Mouse (Mus musculus): Measurements from ENCODE around the gene Pfn1.

Gene Pfn1

DNA sequence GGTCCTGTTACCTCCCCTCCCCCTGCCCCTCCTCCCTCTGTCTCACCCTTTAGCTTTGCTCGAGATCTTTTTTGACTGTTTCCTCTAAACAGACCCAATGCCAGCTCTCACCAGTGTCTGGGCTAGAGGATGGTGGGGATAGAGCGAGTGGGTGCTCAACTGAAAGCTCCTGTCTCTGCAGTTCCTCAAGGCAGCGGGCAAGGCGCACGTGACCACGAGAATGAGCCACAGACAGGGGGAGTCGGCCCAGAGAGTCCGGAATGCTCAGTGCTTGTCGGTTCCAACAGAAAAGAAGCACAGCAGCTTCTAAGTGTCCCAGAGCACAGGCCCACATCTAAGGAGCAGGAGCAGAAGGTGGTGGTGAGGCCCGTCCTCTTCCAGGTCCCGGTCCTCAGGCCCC, 20.1 kb upstream of the Pfn1 start:
- no peak for DNase-seq (ENCODE audit: low spot score)

DNA sequence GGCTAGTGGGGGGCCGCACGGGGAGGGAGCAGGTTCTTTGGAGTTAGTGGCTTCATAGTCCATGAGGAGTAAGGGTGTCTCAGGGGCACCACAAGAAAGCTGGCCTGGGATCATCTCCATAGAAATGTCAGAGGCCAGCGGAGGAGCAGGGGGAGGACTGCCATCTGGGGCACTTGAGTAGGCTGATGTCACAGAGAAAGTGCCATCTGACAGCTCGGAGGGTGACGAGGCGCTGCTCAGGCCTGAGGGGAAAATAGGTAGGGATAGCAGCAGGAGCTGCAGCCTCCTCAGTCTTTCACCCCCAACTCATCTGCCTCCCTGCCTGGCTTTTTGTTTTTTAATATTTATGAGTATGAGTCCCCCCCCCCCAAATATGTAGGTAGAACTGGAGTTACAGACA, 19.6 kb upstream of the Pfn1 start:
- no peak for DNase-seq (ENCODE audit: low spot score)

DNA sequence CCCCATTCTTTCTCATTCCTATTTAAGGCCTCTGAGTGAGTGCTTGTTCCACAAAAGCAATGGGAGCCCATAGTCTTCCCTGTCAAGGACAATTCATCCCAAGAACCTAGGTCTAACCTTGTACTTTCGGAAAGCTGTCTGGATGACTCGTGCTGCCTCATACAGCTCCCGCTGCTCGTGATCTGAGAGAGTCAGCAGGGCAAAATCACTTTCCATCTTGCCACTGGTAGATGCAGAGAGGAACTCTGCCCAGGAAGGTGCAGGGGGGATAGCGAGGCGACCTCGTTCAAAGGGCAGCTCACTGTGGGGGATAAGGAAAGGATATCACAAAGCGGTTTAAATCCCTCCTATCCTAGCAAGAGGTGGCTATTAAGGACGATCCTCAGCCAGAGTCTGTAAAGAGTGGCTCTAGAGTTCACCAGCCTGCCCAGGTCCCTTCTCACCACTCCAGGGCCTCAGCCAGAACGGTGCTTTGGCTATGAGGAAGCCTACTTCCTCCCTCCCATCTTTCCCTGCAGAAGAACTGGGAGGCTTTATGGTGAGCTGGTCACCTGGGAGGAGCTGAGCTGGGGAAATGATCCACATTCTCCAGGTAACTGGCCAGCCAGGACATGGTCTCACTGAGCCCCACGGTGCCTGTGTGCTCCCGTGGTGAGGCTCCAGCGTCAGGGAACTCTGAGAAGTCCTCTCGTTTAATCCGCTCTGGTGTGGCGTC, 17.0 kb upstream of the Pfn1 start:
- no peak for DNase-seq (ENCODE audit: low spot score)

DNA sequence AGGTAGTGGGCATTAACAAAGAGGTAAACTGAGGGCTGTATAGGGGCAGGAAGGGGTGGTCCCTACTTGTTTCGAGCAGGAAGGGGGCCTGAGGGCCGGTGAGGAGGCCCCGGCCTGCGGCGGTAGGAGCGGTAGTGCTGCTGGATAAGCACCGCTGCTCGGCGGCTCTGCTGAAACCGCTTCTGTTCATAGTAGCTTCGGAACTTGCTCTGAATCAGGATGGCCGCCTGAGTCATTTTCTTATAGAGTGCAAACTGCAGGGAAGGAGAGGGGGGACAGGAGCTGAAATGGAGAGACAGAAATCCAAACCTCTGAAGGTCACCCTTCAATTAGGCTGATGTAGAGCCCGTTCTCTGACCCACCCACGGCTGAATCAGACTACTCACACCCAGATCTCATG, 16.0 kb upstream of the Pfn1 start:
- no peak for DNase-seq (ENCODE audit: low spot score)

DNA sequence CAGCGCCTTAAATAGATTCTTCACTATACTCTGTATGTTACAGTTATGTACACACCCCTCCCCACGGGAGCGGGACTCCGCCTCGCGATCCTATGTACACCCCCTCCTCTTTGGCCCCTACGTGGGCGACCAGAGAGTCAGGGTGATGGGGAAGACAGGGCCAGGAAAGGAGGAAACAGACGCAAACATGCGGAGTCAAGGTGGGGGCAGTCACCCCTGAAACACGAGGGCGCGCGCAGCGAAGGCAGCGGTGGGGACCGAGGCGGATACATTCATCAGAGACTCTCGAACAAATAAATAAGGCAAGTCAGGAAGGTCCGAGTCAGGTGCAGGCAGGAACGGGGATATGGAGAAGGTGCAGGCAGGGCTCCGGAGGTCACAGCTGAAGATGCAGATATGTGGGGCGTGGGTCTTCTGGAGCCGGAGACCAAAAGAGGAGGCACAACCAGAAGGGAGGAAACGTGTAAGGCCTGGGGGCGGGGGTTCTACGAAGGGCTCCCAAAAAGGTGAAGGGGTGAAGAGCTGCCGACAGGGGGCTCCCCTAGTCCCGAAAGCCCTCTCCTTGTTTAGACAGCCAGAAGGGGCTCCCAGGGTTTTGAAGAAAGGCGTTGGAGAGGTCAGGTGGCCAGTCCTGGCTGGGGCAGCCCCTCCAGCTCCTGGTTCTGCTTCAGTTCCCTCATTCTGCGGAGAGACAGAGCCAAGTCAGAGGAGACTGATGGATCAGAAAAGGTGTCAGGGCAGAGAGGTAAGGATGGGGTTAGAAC, 15.3 kb upstream of the Pfn1 start:
- peak; percentile 82 for DNase-seq (ENCODE audit: low spot score)

DNA sequence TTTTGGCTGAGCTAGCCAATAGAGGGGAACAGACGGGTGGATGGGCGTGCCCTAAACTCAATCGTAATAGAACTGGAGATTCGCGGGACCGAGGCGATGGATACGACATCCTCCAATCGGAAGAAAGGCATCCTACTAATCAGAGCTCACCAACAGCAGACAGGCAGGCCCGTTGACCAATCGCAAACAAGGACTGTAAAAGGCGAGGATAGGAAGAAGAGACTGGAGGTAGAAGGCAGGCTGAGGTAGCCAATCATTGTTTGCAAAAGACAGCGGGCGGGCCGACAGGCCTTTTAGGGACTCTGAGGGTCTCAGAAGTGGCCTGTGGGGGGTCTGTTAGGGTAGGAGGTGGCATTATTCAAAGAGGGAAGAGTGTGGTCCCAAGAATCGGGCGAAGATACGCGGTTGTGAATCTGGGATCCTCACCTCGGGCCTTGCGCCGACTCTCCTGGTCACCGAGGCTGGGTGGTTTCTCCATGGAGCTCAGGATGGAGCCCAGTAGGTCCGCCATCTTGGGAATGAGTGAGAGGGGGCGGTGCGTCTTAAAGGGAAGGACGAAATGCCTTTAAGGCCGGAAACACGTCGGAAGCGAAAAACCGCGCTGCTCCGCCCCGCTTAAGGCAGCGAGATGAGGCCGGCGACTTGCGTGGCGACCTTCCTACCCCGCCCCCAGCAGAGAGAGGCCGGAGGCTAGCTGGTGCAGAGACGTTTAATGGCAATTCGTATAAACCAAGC, 14.5 kb upstream of the Pfn1 start, which contains the start of gene Spag7:
Gene Spag7 (minus strand): TSS at position 646 of the 735 bp plus-strand sequence.
- peak; percentile 99 for DNase-seq (ENCODE audit: low spot score)

DNA sequence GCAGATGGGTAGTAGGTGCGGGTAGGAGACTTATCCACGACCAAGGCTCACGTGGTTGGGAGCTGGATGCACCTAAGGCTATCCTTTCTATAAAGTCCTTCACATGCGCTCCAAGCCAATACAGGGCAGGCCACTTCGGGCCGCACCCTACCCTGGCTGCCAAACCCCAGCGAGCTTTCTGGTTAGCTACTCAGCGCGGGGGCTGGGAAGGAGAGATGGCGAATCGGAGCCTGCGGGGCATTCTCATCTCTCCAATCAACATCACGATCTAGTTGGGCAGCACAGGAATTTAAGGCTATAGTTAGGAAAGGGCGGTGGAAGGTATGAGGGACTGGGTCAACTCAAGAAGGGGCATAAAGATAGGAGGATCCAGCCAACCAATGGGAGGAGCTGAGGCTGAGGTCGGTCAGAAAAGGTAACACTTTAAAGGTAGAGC, 13.9 kb upstream of the Pfn1 start:
- no peak for DNase-seq (ENCODE audit: low spot score)

DNA sequence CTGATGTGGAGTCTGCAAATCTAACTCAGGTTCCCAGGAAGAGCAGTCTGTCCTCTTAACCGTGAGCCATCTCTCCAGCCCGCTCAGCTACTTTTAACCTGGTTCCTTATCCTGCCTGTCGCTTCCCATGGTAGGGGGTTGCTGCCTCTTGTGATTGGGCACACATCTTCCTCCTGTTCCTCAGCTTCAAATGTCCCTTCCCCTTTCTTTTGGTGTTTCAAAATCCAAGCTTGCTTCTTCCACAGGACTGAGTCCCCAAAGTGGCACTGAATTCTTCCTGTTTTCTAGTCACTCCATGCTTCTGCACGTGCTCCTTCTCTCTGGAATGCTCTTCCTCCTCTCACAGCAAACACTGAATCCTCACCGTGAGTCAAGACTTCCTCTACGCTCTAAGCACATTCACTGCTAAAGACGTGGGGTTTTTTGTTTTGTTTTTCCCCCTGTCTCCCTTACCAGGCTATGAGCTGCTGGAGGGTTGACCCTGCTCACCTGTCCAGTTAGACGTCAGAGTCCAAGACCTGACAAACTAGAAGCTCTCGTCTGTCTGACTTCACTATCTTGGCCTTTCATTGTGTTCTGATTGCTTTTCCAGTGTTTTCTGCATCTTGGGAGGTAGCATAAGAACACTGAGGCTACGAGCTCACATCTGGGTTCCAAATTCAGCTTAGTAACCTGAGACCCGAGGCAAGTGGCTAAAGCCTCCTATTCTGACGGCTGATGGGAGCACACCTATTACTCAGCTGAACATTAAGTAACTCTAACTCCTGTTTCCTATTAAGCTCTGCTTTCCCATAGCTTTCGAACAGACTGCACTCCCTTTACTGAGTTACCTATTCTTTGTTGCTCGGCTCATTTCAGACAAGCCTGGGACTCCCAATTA, 13.1 kb upstream of the Pfn1 start:
- no peak for DNase-seq (ENCODE audit: low spot score)

DNA sequence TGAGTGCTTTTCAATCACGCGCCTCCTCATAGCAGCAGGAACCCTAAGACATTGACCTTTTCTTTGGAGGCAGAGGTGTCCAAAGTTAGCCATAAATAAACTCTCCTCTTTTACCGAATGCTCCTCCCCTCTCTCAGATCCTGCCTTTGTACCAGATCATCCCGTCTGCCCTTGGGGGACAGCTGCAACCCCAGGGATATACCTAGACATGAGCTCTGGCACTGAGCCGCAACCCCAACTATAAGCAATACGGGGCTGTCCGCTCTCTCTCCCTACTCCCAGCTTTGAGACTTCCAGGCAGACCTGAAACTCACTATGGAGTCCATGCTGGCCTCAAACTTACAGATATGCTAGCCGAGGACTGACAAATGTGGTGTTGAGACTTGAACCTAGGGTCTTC, 12.2 kb upstream of the Pfn1 start:
- no peak for DNase-seq (ENCODE audit: low spot score)

DNA sequence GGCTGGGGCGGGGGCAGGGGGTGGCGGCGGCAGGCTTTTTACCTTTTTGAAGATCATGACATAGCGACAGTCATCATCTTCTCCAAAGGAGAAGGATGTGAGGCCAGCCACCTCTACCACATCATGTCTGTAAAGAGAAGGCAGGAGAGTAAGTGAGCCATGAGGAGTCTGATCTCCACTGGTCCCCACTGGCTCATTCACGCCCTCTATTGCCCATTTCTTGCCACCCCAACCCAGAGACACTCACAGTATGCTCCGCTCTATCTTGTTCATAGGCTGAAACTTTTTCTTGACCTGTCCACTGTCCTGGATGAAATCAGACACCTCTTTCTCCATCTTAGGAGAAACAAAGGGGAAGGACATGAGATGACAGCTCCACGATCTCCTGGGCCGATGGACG, 10.3 kb upstream of the Pfn1 start:
- DNase-seq (ENCODE audit: low spot score): no peak

DNA sequence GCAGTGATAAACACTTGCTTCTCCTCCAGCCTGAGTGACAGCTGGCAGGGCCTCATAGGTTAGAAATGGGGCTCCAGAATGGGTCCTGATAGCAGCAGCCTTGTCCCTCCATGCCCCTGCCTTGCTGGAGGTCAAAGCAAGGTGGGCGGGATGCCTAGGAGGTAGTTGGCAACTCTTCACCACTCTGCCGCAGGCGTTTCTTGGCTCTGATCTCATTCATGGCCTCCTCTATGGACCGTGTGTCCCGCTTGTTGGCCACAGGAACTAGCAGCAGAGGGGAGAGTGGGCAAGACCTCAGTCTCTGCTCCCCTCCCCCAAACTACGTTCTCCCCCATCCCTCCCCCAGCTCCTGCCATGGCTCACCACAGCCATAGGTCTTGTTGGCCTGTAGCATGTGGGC, 9.5 kb upstream of the Pfn1 start:
- DNase-seq (ENCODE audit: low spot score): no peak

DNA sequence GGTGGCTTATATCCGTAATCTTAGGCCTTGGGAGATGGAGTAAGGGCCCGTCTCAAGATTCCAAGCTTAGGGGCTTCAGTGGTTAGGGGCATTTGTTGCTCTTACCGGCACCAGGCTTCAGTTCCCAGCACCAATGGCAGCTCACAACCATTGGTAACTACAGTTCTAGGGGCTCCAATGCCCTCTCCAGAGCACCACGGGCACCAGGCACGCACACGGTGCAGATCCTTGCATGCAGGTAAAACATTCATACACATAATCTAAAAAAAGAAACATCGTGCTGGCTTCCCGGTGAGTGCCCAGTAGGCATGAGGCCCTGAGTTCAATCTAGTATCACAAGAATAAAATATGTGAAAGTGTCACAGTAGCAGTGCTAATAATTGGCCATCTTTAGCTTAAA, 8.7 kb upstream of the Pfn1 start:
- DNase-seq (ENCODE audit: low spot score): no peak

DNA sequence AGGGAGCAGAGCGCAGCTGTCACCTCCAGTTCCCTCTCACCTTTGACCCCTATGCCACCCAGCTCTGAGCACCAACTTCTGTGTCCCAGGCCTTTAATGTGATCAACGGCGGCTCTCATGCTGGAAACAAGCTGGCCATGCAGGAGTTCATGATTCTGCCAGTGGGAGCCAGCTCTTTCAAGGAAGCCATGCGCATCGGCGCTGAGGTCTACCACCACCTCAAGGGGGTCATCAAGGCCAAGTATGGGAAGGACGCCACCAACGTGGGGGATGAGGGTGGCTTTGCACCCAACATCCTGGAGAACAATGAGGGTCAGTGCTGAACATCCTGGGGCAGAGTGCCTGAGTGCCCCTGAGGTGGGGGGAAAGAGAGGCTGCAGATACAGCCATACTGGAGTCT, 6.1 kb upstream of the Pfn1 start:
- DNase-seq (ENCODE audit: low spot score): no peak

DNA sequence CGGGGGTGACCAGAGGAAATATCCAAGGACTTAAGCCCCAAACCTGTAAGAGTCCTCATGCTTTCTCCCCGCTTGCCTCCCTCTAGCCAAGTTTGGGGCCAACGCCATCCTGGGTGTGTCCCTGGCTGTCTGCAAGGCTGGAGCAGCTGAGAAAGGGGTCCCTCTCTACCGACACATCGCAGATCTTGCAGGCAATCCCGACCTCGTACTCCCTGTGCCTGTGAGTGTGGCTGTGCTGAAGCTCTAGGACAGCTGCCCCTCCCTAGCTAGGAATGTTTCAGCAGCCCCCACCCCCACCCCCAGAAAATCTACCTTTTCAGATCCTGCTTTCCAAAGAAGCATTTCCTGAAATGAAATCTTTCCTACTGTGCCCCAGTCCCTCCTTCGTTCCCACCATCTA, 4.5 kb upstream of the Pfn1 start:
- DNase-seq (ENCODE audit: low spot score): no peak

DNA sequence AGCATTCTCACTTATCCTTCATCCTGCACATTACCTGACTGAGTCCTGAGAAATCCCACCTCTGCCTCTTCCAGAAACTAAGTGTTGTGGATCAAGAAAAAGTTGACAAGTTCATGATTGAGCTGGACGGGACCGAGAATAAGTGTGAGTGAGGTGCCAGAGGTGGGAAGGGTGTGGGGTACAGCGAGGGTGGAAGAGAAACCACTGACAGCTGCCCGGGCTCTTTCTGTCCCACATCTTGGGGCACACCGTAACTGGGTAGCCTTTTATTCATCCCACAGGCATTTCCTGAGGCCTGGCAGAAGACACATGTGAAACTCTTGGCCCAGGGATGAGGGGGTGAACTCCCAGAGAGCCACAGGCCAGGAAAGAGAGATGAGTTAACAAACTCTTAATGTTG, 4.1 kb upstream of the Pfn1 start:
- DNase-seq (ENCODE audit: low spot score): no peak

DNA sequence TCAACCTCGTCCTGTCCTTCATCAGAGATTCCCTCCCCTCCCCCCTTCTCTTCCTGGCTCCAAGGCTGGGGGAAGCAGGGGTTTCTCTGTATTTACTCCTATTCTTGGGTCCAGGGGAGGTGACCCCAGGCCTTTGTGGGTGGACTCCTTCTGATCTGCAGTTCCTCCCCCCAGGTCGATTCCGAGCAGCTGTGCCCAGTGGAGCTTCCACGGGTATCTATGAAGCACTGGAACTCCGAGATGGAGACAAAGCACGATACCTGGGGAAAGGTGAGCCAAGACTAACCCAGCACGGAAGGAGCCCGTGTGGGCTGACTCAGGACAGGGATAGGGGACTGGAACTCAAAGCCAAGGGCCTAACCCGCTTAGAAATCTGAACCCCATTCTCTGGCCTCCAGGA, 3.5 kb upstream of the Pfn1 start:
- no peak for DNase-seq (ENCODE audit: low spot score)

DNA sequence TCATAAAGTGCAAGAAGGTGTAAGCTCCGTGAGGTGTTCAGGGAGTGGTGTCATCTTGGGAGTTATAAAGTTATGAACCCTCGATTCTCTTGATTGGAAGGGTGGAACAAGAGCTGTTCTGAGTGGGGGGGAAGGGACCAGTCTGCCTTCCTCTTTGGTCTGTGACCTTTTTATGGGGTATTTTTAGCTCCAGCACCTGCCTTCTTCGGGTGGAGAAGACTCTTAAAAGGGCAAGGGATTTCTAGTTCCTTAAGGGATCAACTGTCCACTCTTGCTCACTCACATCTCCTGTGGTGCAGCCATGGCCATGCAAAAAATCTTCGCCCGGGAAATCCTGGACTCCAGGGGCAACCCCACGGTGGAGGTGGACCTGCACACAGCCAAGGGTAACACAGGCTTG, 3.1 kb upstream of the Pfn1 start:
- no peak for DNase-seq (ENCODE audit: low spot score)

DNA sequence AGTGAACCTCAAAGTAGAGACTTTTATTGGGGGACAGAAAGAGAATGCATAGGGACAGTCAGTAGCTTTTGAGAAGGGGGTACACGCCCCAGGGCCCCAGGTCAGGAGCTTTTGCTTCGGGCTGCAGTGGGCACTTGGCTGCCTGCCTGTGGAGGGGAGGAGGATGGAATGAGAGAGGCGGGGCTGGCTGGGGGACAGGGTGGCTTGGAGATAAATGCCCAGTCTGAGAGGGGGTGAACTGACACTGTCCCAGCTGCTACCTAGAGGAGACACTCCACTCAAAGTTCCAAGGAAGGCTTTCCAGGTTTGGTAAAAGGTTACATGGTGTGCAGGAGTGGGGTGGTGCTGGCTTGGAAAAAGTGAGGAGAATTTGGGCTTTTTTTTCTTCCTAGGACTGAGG, 2.5 kb upstream of the Pfn1 start, which contains the start of gene Eno3:
Gene Eno3 (plus strand): TSS at position 239 of the 400 bp plus-strand sequence.
- no peak for DNase-seq (ENCODE audit: low spot score)

DNA sequence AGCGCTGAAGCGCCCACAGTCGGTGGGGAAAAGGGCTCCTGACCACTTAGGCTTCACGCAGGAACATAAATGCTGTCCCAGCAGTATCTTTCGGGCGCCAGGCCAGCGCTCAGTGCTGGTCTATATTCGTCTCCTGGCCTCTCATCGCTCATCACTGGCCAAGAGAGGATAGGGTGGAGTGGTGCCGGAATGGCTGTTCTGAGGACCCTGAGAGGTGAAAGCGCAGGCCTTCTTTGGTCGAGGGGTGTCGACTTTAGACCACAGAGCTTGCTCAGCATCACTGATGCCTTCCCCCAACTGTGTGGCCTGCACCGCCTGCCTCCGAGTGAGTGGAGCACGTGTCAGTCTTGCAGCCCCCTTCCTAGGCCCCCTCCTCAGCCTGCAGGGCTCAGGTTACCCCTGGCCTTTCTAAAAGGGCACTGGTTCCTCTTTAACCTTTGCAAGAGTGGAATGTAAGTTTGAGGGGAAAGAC, 2.0 kb upstream of the Pfn1 start:
- peak; percentile 47 for DNase-seq (ENCODE audit: low spot score)

DNA sequence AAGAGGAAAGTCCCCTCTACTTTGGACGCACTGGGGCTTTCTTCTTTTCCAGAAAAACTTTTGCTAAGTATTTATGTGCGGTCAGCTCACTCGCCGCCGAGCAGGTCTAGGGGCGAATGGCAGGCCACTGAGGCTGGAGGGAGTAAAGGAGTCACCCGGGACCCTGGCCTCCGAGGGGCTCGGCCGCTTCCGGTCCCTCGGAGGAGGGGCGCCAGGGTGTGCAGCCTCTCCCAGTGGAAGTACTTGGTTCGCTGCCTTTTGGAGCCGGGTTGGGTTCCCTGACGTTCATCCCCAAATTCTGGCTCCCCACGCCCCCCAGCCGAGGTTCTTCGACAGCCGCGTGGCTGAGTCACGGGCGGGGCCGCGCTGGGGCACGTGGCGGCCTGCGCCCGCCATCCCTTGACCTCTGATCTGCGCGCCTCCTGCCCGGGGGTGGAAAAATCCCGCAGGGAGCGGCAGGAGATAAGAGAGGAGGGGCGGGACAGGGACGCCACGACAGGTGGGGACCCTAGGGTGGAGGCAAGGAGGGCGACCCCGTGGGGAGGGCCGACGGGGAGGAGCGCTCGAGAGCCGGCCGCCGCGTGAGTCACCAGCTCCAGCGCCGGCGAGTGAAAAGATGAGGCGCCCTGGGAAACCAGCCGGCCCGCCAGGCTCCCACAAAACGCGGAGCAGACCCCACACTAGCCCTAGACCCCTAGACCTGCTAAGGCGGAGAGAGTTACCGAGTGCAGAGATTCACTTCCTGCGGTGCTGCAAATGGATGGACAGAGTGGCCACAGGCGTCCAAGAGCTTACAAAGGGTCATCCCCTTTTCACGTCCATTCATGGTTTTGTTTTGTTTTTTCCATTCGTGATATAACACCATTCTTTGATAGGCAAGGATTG, 1.4 kb upstream of the Pfn1 start:
- DNase-seq (ENCODE audit: low spot score): peak; percentile 83

All from yolk sac, embryonic 10.5 days (tissue).